Mouse (Mus musculus): Measurements from ENCODE around the gene Ubxn2a. TPM values are rescaled to one million over a fixed set of nuclear protein-coding genes. Genes with fewer than 3 reads are reported as not detected.

Gene Ubxn2a
- polyA plus RNA-seq, 2 experiments from 2014 or later: 8.5 to 12.3 TPM

GRCm38 (mm10) chr12:4878296-4878783 lies 29.2 kb downstream of the Ubxn2a start:
- ATAC-seq: no peak

- no peak for ATAC-seq
Measured at GRCm38 (mm10) chr12:4875623-4876022, 31.9 kb downstream of the Ubxn2a start.

GRCm38 (mm10) chr12:4874161-4874927 lies 33.2 kb downstream of the Ubxn2a start, which contains the start of gene Mfsd2b:
Gene Mfsd2b (minus strand): TSS chr12:4874359.
- ATAC-seq: peak; percentile 94

- ATAC-seq: no peak
Measured at GRCm38 (mm10) chr12:4873531-4873930, 34.0 kb downstream of the Ubxn2a start.

- no peak for ATAC-seq
Measured at GRCm38 (mm10) chr12:4872983-4873477, 34.5 kb downstream of the Ubxn2a start.

- ATAC-seq: no peak
Measured at GRCm38 (mm10) chr12:4872273-4872672, 35.2 kb downstream of the Ubxn2a start.

DNA sequence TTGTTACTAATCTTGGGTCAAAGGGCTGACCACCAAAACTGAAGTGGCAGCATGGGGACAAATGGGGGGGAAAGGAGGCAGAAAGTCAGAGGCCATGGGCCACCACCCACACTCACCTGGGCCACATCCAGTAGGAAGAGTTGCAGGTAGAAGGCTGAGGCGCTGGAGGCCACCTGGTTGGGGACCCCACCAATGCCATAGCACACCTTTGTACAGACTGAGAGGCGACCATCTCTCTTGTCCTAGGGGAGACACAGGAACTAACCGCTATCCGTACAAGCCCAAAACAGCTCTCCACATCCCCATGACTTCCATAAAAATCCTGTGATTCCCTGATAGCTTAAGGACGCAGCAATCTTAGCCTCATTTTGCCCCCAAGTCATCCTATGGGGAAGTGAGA lies 36.2 kb downstream of the Ubxn2a start:
- ATAC-seq: no peak

DNA sequence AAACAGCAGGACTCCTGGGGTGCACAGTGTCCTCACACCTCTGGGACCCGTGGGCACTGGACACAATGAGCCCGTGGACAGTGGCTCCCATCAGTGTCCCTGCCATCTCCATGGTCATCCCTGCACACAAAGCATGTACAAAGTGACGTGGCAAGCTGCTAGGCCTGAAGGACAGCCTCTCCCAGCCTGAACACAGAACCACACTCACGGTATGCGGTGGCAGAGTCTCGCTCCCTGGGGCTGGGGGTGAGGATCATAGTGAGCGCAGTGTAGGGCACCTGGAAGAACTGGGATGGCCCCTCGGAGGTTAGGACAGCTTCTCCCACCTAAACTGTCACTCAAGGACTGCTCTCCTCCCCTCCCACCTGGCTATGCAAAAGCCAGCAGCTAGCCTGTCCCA lies 38.6 kb downstream of the Ubxn2a start:
- no peak for ATAC-seq

GRCm38 (mm10) chr12:4864338-4864690 lies 43.2 kb downstream of the Ubxn2a start:
- ATAC-seq: no peak

GRCm38 (mm10) chr12:4863654-4864337 lies 43.7 kb downstream of the Ubxn2a start:
- ATAC-seq: no peak

DNA sequence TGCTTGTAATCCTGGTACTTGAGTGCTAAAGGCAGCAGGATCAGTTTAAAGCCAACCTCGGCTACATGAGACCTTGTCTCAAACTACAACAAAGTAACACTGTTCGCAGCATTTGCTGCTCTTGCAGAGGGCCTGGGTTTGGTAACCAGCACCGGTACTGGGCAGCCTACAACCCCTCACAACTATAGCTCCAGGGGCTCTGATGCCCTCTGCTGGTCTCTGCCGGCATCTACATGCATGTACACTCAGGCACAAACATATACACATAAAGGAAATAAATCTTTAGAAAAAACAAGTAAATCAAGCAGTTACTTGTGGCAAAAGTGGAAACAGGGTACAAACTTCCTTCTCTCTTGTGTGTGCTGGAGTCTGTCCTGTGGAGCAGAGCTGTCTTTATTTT lies 44.8 kb downstream of the Ubxn2a start:
- no peak for ATAC-seq

DNA sequence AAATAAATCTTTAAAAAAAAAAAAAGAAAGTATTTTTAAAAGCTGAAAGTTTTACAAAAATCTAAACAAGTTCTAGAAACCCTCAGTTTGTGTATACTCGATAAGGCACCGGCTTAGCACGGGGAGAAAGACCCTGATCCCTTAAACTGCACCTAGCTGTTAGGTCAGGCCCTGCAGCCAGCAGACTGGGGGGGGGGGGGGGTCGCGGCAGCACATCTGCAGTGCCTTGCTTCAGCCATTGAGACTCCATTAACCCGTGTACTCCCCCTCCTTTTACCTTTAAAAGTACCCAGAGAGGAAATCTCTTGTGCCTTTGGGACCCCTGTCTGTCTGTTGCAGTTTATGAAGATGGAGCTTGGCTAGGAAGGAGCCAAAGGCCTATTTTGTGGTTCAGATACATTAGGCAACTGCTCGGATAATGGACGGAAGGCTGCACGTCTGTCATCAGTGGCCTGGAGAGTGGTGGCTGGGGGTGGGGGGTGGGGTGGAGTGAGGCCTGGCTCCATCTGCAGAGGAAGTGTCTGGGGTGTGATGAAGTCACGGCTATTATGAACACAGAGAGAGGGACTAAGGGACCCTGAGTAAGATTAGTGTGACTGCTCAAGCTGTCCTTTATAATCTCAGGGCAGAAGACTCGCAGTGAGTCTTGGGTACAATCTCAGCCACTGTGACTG lies 48.1 kb downstream of the Ubxn2a start:
- ATAC-seq: no peak

DNA sequence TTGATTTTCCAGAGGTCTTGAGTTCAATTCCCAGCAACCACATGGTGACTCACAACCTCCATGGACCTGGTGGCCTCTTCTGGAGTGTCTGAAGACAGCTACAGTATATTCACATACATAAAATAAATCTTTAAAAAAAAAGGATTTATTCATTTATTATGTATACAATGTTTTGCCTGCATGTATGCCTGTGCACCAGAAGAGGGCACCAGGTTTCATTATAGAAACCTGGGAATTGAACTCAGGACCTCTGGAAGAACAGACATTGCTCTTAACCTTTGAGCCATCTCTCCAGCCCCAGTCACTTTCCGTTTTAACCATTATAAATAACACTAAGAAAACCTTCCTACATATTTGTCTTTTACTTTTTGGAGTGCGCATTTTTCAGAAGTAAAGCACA lies 50.7 kb downstream of the Ubxn2a start:
- ATAC-seq: no peak

DNA sequence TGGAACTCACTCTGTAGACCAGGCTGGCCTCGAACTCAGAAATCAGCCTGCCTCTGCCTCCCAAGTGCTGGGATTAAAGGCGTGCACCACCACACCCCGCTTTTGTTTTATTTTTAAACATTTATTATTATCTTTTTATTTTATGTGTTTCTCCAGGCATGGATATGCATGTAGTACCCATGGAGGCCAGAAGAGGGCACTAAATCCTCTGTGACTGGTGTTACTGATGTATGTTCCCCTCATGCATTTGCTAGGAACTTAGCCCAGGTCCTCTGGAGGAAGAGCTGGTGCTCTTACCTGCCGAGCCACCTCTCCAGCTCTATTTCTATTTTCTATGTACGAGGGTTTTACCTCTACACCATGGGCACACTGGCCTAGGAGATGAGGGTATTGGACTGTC lies 51.3 kb downstream of the Ubxn2a start:
- ATAC-seq: no peak

- ATAC-seq: peak; percentile 50
Measured at GRCm38 (mm10) chr12:4843741-4844140, 63.8 kb downstream of the Ubxn2a start.

GRCm38 (mm10) chr12:4842890-4843597 lies 64.5 kb downstream of the Ubxn2a start, which contains the start of gene Wdcp:
Gene Wdcp (plus strand): TSS chr12:4843303.
- peak; percentile 90 for ATAC-seq

- ATAC-seq: no peak
Measured at GRCm38 (mm10) chr12:4842456-4842855, 65.0 kb downstream of the Ubxn2a start.

DNA sequence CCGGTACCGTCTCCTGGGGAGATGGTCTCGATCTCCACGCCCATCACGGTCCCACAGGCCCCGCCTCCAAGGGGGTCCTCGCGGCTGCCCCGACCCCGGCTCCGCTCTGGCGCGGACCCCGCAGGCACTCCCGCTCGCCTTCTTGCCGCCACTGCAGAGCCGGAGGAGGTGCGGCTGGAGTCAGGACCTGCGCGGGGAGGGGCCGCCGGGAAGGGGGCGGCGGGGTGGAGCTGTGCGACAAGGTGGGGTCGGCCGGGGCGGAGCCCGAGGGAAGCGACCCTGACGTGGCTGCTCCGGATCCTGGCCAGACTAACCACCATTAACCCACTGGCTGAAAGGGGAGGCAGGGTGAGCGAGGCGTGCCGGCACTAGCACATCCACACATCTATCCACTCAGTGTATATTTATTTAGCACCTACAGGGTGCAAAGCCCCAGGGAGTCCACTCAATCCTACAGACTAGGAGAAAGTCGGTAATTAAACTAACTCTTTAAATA lies 66.1 kb downstream of the Ubxn2a start, which contains the start of gene Fkbp1b:
Fkbp1b (minus strand) TSS at position 200 of the 496 bp plus-strand sequence.
- ATAC-seq: peak; percentile 12

DNA sequence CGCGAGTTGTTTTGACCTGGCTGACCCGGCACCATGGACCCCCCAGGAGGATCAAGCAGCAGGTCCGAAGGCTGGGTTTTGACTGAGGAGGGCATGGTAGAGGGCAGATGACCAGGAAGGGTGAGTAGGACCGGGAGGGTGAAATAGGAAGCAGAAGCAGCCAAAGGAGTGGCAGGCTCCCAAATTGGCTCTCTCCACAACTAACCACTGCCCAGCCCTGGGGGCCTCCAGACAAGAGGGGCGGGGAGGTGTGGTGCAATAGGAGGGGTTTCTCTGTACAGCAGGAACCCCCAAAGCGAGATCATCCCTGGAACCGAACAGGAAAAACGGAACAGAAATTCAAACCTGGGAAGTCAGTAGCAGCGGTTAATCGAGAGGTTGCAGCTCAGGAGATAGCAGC lies 66.8 kb downstream of the Ubxn2a start:
- no peak for ATAC-seq

GRCm38 (mm10) chr12:4840010-4840409 lies 67.5 kb downstream of the Ubxn2a start:
- no peak for ATAC-seq

DNA sequence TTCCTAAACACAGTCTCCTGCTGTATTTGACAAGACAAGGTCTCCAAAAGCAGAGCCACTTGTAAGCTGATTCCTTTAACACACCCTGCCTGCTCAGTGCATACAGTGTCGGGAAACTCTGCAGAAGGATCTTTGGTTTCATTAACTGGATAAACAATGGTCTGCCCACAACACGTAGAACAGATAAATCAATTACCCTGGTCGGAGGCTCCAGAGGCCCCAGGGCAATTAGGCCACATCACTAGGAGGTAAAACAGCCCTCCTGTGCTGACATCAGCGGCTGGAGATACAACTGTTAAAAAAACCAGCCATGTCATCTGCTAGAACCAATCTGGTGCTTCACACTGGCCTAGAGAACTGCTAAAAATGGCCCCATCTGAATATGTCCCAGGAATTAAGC lies 70.5 kb downstream of the Ubxn2a start:
- no peak for ATAC-seq

Measured in CD4-positive, CD25-positive, alpha-beta regulatory T cell, adult 4 months (primary cell).